In genomic region chr8:71676020-71676741, GRCm38 (mm10) we compare ENCODE assay signal across 8 mouse cellular contexts. TPM values are rescaled to one million over a fixed set of nuclear protein-coding genes. Genes with fewer than 3 reads are reported as not detected.
DNase-seq lines count a peak whose midpoint lies in the region; ATAC-seq lines count a peak whose summit lies in the region.

Gene Jak3, plus strand, starts transcription at chr8:71676296.

- WGBS in forebrain, embryonic 12.5 days, result 2% methylated on average over 40 of the region's 40 CpGs
- 2% methylated on average over 39 of the region's 40 CpGs for WGBS in hindbrain, embryonic 12.5 days
- WGBS in limb, embryonic 12.5 days, result 2% methylated on average over 40 of the region's 40 CpGs
- 3% methylated on average over 37 of the region's 40 CpGs for WGBS in midbrain, embryonic 13.5 days

- DNase-seq in ovary, postnatal 10 days (ENCODE audit: low spot score), result peak; percentile 30
- no peak for DNase-seq in ovary, adult 18-20 months (ENCODE audit: low spot score)
- peak; percentile 58 for DNase-seq in testis, postnatal 10 days (ENCODE audit: low spot score)

- H3K27ac ChIP-seq in brown adipose tissue, adult 24 weeks (replicated peaks; ENCODE audit: low read depth, low read length), result peak within 1 kb of the TSS; percentile 97
- H3K27ac ChIP-seq in forebrain, embryonic 12.5 days, result no peak within 1 kb of the TSS
- 0 out of 2 replicates have a peak within 1 kb of the TSS, but pooled peaks have one; percentile 4 for H3K27ac ChIP-seq in hindbrain, embryonic 12.5 days
- peak within 1 kb of the TSS; percentile 20; the same call in 1 of the 2 replicates for H3K27ac ChIP-seq in limb, embryonic 12.5 days
- peak within 1 kb of the TSS; percentile 44; the same call in 1 of the 2 replicates for H3K27ac ChIP-seq in midbrain, embryonic 13.5 days

- H3K36me3 ChIP-seq in forebrain, embryonic 12.5 days (replicated peaks), result no peaks in the 10 kb centered on the region
- no peaks in the 10 kb centered on the region for H3K36me3 ChIP-seq in hindbrain, embryonic 12.5 days
- no peaks in the 10 kb centered on the region for H3K36me3 ChIP-seq in limb, embryonic 12.5 days
- H3K36me3 ChIP-seq in midbrain, embryonic 13.5 days, result no peaks in the 10 kb centered on the region

- peaks cover 33% of the 10 kb centered on the region for H3K4me1 ChIP-seq in brown adipose tissue, adult 24 weeks (ENCODE audit: control insufficient read depth, insufficient read depth, insufficient read length, low read length)
- peaks cover 24% of the 10 kb centered on the region for H3K4me1 ChIP-seq in forebrain, embryonic 12.5 days
- peaks cover 17% of the 10 kb centered on the region for H3K4me1 ChIP-seq in hindbrain, embryonic 12.5 days
- peaks cover 28% of the 10 kb centered on the region for H3K4me1 ChIP-seq in limb, embryonic 12.5 days (replicated peaks)
- H3K4me1 ChIP-seq in midbrain, embryonic 13.5 days (replicated peaks), result peaks cover 24% of the 10 kb centered on the region

- peak; percentile 68 for ATAC-seq in forebrain, embryonic 12.5 days (ENCODE audit: low FRiP score)
- ATAC-seq in hindbrain, embryonic 12.5 days (ENCODE audit: low FRiP score), result peak; percentile 36; the same call in 1 of the 2 replicates
- ATAC-seq in limb, embryonic 12.5 days (ENCODE audit: insufficient number of reproducible peaks, insufficient read depth, low FRiP score, low TSS enrichment, low read depth), result no peak
- peak; percentile 43 for ATAC-seq in midbrain, embryonic 13.5 days

- peak within 1 kb of the TSS; percentile 66 for H3K4me3 ChIP-seq in brown adipose tissue, adult 24 weeks (ENCODE audit: insufficient read depth, low read depth, low read length)
- peak within 1 kb of the TSS; percentile 71 for H3K4me3 ChIP-seq in forebrain, embryonic 12.5 days (replicated peaks)
- peak within 1 kb of the TSS; percentile 67 for H3K4me3 ChIP-seq in hindbrain, embryonic 12.5 days
- peak within 1 kb of the TSS; percentile 67 for H3K4me3 ChIP-seq in limb, embryonic 12.5 days (replicated peaks)
- peak within 1 kb of the TSS; percentile 64 for H3K4me3 ChIP-seq in midbrain, embryonic 13.5 days (replicated peaks)

- H3K9ac ChIP-seq in forebrain, embryonic 12.5 days, result peak within 1 kb of the TSS; percentile 85
- H3K9ac ChIP-seq in hindbrain, embryonic 12.5 days, result peak within 1 kb of the TSS; percentile 75
- H3K9ac ChIP-seq in limb, embryonic 12.5 days (replicated peaks), result peak within 1 kb of the TSS; percentile 70
- H3K9ac ChIP-seq in midbrain, embryonic 13.5 days (replicated peaks), result peak within 1 kb of the TSS; percentile 74

- H3K4me2 ChIP-seq in forebrain, embryonic 12.5 days, result peak within 1 kb of the TSS; percentile 95
- H3K4me2 ChIP-seq in hindbrain, embryonic 12.5 days (replicated peaks), result peak within 1 kb of the TSS; percentile 92
- H3K4me2 ChIP-seq in limb, embryonic 12.5 days, result peak within 1 kb of the TSS; percentile 90
- H3K4me2 ChIP-seq in midbrain, embryonic 13.5 days (replicated peaks), result peak within 1 kb of the TSS; percentile 90

- no peaks in the 10 kb centered on the region for H3K9me3 ChIP-seq in forebrain, embryonic 12.5 days
- 0 out of 2 replicates have a peak, but pooled peaks cover 4% of the 10 kb centered on the region for H3K9me3 ChIP-seq in hindbrain, embryonic 12.5 days (replicated peaks)
- H3K9me3 ChIP-seq in limb, embryonic 12.5 days, result no peaks in the 10 kb centered on the region
- no peaks in the 10 kb centered on the region for H3K9me3 ChIP-seq in midbrain, embryonic 13.5 days

- H3K27me3 ChIP-seq in forebrain, embryonic 12.5 days, result peaks cover 75% of the 10 kb centered on the region
- H3K27me3 ChIP-seq in hindbrain, embryonic 12.5 days, result peaks cover 71% of the 10 kb centered on the region
- H3K27me3 ChIP-seq in limb, embryonic 12.5 days, result peaks cover 80% of the 10 kb centered on the region
- H3K27me3 ChIP-seq in midbrain, embryonic 13.5 days, result peaks cover 60% of the 10 kb centered on the region

RNA-seq across cellular contexts. Expression of gene Jak3, which starts in this region (rescaled TPM):
- polyA plus RNA-seq in brown adipose tissue, adult 24 weeks (2012; ENCODE audit: insufficient read depth, insufficient read length, missing spikeins), result 13.9 and 14.6 TPM in 2 replicates
- polyA plus RNA-seq in forebrain, embryonic 12.5 days (2016; fragmentation: Nextera tagmentation; extraction: Ambion mirVana), result 2.5 and 2.9 TPM in 2 replicates
- 3.7 and 3.8 TPM in 2 replicates for polyA plus RNA-seq in hindbrain, embryonic 12.5 days (2016; fragmentation: Nextera tagmentation; extraction: Ambion mirVana)
- polyA plus RNA-seq in limb, embryonic 12.5 days (2016; fragmentation: Nextera tagmentation; extraction: Ambion mirVana), result 3.8 and 4.4 TPM in 2 replicates
- polyA plus RNA-seq in midbrain, embryonic 13.5 days (2015; fragmentation: Nextera tagmentation; extraction: Ambion mirVana), result 2.5 and 2.7 TPM in 2 replicates
